Mouse (Mus musculus): ENCODE data around the gene Pdcd4. TPM values are rescaled to one million over a fixed set of nuclear protein-coding genes. Genes with fewer than 3 reads are reported as not detected.
A peak's percentile ranks its signal among the peaks of the same experiment; 100 is the strongest.
"Not testable (repeated sequence)": the region's sequence is repeated elsewhere in the genome, so short reads cannot be mapped to it uniquely, and the experiment has no call there.

The Pdcd4 gene
- polyA plus RNA-seq, 1 experiment from 2014 or later, result 86.9 TPM

DNA sequence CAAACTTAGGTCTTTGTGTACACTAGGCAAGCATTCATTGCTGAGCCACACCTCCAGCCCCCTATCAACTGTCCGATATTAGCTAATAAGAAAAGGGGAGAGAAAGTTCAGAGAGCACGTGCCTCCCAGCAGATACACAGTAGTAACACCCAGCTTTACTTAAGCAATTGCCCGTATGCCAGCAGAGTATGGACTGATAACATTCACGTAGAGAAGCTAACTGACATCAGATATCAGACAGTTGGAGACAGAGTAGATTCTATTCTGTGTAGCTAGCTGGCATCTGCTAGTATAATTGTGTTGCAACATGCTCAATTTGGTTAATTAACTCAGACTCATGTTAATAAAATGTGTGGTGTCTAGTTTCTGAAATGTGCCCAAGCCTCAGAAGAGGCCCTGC lies 49.1 kb downstream of the Pdcd4 start:
- no peak for ATAC-seq (ENCODE audit: insufficient read depth, low FRiP score, low read depth)
- Histone ChIP-seq H3K9ac (no peak overlapping the region), H3K9me3 (no peaks in the 10 kb centered on the region), H3K27me3 (replicated peaks) (no peaks in the 10 kb centered on the region), H3K4me2 (no peak overlapping the region), H3K4me3 (replicated peaks) (no peak overlapping the region), H3K4me1 (peaks cover 5% of the 10 kb centered on the region; the same call in 1 of the 2 replicates), H3K27ac (no peak overlapping the region), H3K36me3 (peaks cover 10% of the 10 kb centered on the region; the same call in 1 of the 2 replicates)
- 58% methylated on average over 4 of the region's 4 CpGs for WGBS

DNA sequence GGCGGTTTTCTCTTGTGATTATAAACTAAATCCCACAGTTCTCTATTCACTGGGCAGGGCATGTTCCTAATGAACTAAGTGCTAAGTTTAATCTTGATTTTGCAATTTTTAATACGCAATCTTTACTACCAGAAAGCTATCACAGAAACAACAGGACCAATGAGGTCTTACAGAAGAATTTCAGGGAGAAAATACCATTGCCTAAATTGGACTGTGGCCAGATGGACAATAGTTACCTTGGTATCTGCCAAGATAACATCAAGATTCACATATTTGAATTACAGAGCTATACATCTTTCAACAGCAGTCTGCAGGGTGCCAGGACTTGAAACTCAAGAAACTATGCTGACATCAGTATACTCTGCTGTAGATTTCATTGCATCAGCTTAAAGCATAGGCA lies 50.3 kb downstream of the Pdcd4 start:
- Histone ChIP-seq H3K27me3 (replicated peaks) (no peaks in the 10 kb centered on the region), H3K9ac (no peak overlapping the region), H3K36me3 (peaks cover 10% of the 10 kb centered on the region; the same call in 1 of the 2 replicates), H3K4me2 (no peak overlapping the region), H3K9me3 (no peaks in the 10 kb centered on the region), H3K4me3 (replicated peaks) (no peak overlapping the region), H3K4me1 (peaks cover 7% of the 10 kb centered on the region), H3K27ac (no peak overlapping the region)
- ATAC-seq (ENCODE audit: insufficient read depth, low FRiP score, low read depth), result no peak
- WGBS, result 89% methylated on average over 2 of the region's 2 CpGs

DNA sequence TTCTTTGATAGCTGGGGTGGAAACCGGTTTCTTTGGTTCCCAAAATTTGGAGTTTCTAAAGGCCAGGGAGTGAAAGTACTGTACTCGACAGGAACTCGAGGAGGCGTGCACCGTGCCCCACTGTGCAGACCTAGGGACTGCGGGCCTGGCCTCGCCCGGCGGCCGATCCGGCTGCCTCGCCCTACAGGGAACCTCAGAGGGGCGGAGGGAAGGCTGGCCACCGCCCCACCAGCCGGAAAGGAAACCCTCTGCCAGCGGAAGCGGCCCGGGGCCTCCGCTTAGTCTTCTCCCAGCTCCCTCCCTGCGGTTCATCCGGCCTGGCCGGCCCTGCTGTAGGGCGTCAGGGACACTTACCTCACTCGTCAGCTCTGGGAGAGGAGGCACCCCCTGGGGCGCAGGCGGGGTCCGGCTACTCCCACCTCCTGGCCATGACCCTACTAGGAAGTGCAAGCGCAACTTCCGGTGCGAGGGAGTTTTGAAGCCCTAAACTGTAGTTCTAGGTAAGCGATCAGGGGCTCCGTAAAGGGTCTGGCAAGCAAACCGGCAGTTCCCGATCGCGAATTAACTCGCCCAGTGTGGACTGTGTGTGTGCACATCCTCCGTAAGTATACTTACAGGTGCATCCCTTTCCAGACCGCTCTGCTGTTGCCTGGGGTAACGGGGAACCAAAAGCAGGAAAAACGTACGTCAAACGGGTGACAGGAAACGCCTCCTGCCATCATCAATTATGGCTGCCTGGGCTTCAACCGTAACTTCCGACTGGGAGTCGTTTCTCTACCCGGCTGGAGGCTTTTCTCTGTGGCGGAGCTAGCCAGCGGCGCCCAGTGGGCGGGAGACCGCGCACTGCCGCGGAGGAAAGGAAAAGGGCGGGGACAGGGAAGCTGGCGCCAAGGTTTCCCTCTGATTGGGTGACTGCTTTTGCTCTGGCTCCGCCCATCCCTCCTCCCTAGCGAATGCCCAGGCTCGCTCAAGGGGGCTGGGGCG lies 52.1 kb downstream of the Pdcd4 start, which contains the start of the genes Shoc2 and Bbip1:
Gene Shoc2 (plus strand): TSS at position 505 of the 984 bp plus-strand sequence.
Gene Bbip1 (minus strand): TSS at position 826 of the 984 bp plus-strand sequence.
- H3K36me3 ChIP-seq, result no peaks in the 10 kb centered on the region
- peak; percentile 92 for ATAC-seq (ENCODE audit: insufficient read depth, low FRiP score, low read depth)
- H3K27ac ChIP-seq, result peak within 1 kb of the TSS; percentile 100
- H3K9ac ChIP-seq, result peak within 1 kb of the TSS; percentile 93
- peak within 1 kb of the TSS; percentile 85 for H3K4me3 ChIP-seq (replicated peaks)
- peak within 1 kb of the TSS; percentile 59 for H3K4me2 ChIP-seq
- no peaks in the 10 kb centered on the region for H3K27me3 ChIP-seq (replicated peaks)
- WGBS, result under 1% methylated on average over 57 of the region's 62 CpGs
- no peaks in the 10 kb centered on the region for H3K9me3 ChIP-seq
- peaks cover 8% of the 10 kb centered on the region for H3K4me1 ChIP-seq

DNA sequence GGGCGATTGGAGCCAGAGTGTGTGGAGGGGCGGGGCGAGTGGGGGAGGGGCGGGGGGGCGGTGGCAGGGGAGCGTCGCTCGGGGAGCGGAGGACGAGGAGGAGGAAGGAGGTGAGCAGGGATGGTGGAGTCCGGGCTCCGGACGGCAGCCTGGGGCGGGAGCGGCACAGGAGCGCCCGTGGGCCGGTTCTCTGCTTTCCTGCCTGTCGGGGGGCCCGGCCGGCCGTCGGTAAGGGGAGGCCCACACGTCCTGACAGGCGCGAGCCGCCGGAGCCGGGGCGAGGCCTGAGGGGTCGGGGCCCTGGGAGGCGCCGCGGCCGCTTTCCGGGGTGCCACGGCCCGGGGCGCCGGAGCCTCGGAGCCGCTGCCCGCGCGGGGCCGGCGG lies 52.7 kb downstream of the Pdcd4 start:
- 2% methylated on average over 25 of the region's 47 CpGs for WGBS
- H3K27ac ChIP-seq, result peak overlapping the region; percentile 96

DNA sequence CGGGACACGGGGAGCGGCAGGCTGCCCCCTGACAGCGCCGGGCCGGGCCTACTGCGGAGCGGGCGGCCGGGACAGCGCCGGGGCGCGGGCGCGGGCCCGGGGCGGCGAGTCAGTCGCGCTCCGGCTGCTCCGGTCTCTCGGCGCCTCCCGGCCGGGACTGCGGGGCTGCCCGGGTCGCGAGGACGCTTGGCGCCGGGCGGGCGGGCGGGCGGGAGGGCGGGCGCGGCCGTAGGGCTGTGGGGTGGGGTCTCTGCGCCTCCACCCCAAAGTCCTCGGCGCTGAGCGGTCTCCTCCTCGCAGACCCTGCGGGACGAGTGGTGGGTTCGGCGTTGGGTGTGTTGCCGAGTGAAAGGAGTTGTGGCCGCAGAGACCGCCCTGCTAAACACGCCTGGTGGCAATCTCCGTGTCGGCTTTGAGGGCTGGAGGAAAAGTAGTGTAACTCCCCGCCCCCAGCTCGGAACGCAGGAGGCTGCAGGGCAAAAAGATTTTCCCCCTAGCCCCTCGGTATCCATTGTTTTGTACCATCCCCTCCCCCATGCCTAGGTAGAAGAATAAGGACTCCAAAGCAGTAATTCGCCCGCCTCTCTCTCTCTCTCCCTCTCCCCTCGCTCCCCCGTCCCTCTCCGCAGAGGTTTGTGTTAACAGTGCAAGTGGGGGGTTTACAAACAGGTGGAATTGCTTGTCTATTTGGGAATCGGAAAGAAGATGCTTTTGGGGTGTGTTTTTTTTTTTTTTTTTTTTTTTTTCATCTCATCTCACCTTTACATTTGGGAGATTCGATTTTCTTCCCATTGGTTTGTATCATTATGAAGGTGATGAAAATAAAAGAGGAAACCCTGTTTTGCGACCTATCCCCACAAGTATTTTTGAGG lies 53.4 kb downstream of the Pdcd4 start:
- peak overlapping the region; percentile 96 for H3K27ac ChIP-seq
- H3K4me1 ChIP-seq, result peaks cover 8% of the 10 kb centered on the region
- peak overlapping the region; percentile 85 for H3K4me3 ChIP-seq (replicated peaks)
- WGBS, result 1% methylated on average over 40 of the region's 69 CpGs
- H3K9ac ChIP-seq, result peak overlapping the region; percentile 93
- no peaks in the 10 kb centered on the region for H3K9me3 ChIP-seq
- no peaks in the 10 kb centered on the region for H3K36me3 ChIP-seq
- ATAC-seq (ENCODE audit: insufficient read depth, low FRiP score, low read depth), result peak; percentile 2
- H3K4me2 ChIP-seq, result peak overlapping the region; percentile 59
- H3K27me3 ChIP-seq (replicated peaks), result no peaks in the 10 kb centered on the region

More for the DNA sequence above, 52.7 kb downstream of the Pdcd4 start:
- Histone ChIP-seq H3K4me2 (peak overlapping the region; percentile 59), H3K4me1 (peaks cover 8% of the 10 kb centered on the region), H3K27me3 (replicated peaks) (no peaks in the 10 kb centered on the region), H3K9me3 (no peaks in the 10 kb centered on the region), H3K36me3 (no peaks in the 10 kb centered on the region), H3K4me3 (replicated peaks) (peak overlapping the region; percentile 85), H3K9ac (peak overlapping the region; percentile 93)
- peak; percentile 16; the same call in 1 of the 2 replicates for ATAC-seq (ENCODE audit: insufficient read depth, low FRiP score, low read depth)

DNA sequence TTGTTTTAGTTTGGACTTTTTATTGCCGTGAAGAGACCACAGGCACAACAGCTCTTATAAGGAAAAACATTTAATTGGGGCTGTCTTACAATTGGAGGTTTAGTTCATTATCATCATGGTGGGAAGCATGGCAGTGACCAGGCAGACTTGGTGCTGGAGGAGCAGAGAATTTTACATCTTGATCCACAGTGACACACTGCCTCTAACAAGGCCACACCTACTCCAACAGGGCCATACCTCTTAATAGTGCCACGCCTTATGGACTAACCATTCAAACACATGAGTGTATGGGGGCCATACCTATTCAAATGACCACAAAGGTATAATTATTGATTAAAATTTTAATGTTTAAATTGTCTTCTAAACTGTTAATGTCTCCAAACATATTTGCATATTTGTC lies 65.5 kb downstream of the Pdcd4 start:
- no peaks in the 10 kb centered on the region for H3K4me1 ChIP-seq
- H3K27me3 ChIP-seq (replicated peaks), result no peaks in the 10 kb centered on the region
- no peak overlapping the region for H3K27ac ChIP-seq
- no peak overlapping the region for H3K9ac ChIP-seq
- H3K4me2 ChIP-seq, result no peak overlapping the region
- no peak for ATAC-seq (ENCODE audit: insufficient read depth, low FRiP score, low read depth)
- H3K36me3 ChIP-seq, result no peaks in the 10 kb centered on the region
- H3K9me3 ChIP-seq, result no peaks in the 10 kb centered on the region
- no peak overlapping the region for H3K4me3 ChIP-seq (replicated peaks)
- WGBS, result 91% methylated on average over 2 of the region's 2 CpGs

DNA sequence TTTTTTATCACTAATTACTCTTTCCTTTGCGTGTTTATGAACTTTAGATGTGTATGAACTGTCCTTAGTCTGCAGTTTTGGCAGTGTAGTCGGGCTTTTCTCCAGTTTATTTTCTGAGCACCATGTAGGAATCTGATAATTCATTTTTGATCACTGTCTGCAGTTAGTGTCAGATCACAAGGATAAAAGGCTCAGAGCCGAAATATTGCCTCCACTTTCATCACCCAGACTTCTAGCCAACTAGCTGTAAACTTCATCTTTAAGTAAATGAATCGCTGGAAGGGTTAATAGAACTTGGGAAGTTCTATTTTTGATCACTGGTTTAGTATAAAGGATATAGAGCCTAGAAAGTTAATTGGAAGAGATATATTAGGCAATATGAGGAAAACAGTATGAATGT lies 70.5 kb downstream of the Pdcd4 start:
- H3K9me3 ChIP-seq, result no peaks in the 10 kb centered on the region
- H3K27me3 ChIP-seq (replicated peaks), result no peaks in the 10 kb centered on the region
- 86% methylated on average over 4 of the region's 4 CpGs for WGBS
- H3K4me2 ChIP-seq, result no peak overlapping the region
- no peak overlapping the region for H3K4me3 ChIP-seq (replicated peaks)
- H3K36me3 ChIP-seq, result no peaks in the 10 kb centered on the region
- H3K9ac ChIP-seq, result no peak overlapping the region
- no peaks in the 10 kb centered on the region for H3K4me1 ChIP-seq
- H3K27ac ChIP-seq, result no peak overlapping the region
- ATAC-seq (ENCODE audit: insufficient read depth, low FRiP score, low read depth), result no peak

DNA sequence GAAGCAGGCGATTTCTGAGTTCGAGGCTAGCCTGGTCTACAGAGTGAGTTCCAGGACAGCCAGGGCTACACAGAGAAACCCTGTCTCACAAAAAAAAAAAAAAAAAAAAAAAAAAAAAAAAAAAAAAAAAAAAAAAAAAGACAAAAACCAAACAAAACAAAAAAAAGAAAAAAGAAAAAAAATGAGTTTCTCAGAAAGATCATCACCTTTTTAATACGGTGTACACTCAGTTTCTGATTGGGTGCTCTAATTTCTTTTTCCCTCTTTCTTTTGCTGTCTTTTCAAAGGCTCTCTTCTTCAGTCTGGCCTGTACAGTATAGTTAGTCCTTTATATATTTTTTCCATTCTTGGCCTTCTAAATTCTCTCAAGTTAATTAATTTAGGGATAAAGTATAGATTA lies 72.3 kb downstream of the Pdcd4 start:
- 98% methylated on average over 3 of the region's 3 CpGs for WGBS
- not testable (repeated sequence) for H3K4me3 ChIP-seq (replicated peaks); H3K9me3 ChIP-seq; H3K27me3 ChIP-seq (replicated peaks); H3K27ac ChIP-seq; H3K4me1 ChIP-seq; H3K9ac ChIP-seq; H3K4me2 ChIP-seq; ATAC-seq (ENCODE audit: insufficient read depth, low FRiP score, low read depth); H3K36me3 ChIP-seq

DNA sequence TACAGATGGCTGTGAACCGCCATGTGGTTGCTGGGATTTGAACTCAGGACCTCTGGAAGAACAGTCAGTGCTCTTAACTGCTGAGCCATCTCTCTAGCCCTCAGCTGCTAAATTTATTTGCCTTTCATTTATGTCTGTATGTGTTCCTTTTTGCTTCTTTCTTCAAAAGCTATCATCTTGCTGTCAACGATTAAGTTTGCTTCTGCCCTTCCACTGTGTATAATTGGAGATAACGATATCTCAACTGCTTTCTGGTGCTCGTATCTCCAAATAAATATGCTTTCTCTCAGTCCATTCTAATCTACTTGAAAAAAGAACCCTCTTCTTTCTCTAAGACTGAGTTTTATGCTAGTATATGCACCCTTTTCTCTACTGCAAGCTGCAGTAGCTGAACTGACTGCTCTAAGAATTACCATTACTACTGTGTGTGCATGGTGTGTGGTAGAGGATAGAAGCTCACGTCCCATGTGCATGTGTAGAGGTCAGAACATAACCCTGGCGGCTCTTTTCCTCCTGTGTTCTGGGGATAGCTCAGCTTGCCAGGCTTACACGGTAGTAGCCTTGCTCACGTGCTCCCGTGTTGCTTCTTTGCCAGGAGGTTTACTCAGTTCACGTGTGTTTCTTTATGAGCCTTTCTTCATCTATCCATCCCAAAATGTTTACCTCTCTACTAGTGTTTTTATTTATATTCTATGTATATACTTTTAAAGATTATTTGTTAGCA lies 73.0 kb downstream of the Pdcd4 start:
- no peaks in the 10 kb centered on the region for H3K27me3 ChIP-seq (replicated peaks)
- no peak overlapping the region for H3K27ac ChIP-seq
- 77% methylated on average over 10 of the region's 10 CpGs for WGBS
- no peak overlapping the region for H3K4me3 ChIP-seq (replicated peaks)
- no peak overlapping the region for H3K9ac ChIP-seq
- no peaks in the 10 kb centered on the region for H3K9me3 ChIP-seq
- no peak for ATAC-seq (ENCODE audit: insufficient read depth, low FRiP score, low read depth)
- no peaks in the 10 kb centered on the region for H3K36me3 ChIP-seq
- no peak overlapping the region for H3K4me2 ChIP-seq
- H3K4me1 ChIP-seq, result no peaks in the 10 kb centered on the region

DNA sequence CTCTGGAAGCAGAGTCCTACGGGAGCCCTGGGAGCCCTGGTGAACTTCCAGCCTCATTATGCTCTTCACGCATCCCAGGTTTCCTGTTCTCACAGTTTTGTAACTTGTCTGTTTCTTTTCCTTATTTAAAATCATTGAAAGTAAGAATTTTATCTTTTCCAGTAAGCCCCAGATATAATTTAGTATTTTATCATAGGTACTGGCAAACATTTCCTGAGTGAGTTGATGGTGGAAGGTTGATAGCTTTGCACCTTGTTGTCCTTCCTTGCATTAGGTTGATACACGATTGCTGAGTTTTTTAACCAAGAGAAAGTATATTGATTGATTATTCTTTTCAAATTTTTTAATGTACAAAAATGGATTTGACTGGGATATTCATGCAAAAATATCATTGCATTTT lies 77.2 kb downstream of the Pdcd4 start:
- no peaks in the 10 kb centered on the region for H3K9me3 ChIP-seq
- H3K4me3 ChIP-seq (replicated peaks), result no peak overlapping the region
- WGBS, result 78% methylated on average over 3 of the region's 3 CpGs
- H3K36me3 ChIP-seq, result no peaks in the 10 kb centered on the region
- H3K9ac ChIP-seq, result no peak overlapping the region
- H3K4me2 ChIP-seq, result no peak overlapping the region
- no peak for ATAC-seq (ENCODE audit: insufficient read depth, low FRiP score, low read depth)
- no peaks in the 10 kb centered on the region for H3K4me1 ChIP-seq
- no peaks in the 10 kb centered on the region for H3K27me3 ChIP-seq (replicated peaks)
- no peak overlapping the region for H3K27ac ChIP-seq

DNA sequence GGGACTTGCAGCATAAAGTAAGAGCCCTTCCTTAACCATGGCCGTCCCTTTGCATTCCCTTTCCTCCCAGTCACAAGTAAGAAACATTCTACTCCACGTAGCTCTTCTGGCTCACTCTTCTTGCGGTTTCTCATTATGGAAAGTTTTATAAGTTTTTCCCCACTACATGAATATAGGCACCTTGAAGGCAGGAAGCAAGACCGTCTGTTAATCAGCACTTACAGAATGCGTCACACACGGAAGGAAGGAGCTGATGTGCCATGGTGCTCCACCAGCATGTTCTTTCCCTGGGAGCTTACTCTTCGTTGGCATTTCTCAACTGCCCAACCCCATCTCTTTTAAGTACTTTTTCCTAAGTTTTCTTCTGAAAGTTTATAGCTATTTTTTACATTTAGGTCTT lies 79.9 kb downstream of the Pdcd4 start:
- Histone ChIP-seq H3K27me3 (replicated peaks) (no peaks in the 10 kb centered on the region), H3K4me3 (replicated peaks) (no peak overlapping the region), H3K36me3 (peaks cover 1% of the 10 kb centered on the region; the same call in 1 of the 2 replicates), H3K9ac (no peak overlapping the region), H3K9me3 (no peaks in the 10 kb centered on the region), H3K27ac (no peak overlapping the region), H3K4me1 (no peaks in the 10 kb centered on the region), H3K4me2 (no peak overlapping the region)
- WGBS, result 74% methylated on average over 7 of the region's 7 CpGs
- ATAC-seq (ENCODE audit: insufficient read depth, low FRiP score, low read depth), result no peak
